Mouse (Mus musculus) heart, postnatal 0 days (tissue): ENCODE data around the gene Clasp2. TPM values are rescaled to one million over a fixed set of nuclear protein-coding genes. Genes with fewer than 3 reads are reported as not detected.

ENCODE experiments used
- ATAC-seq: fragments of 200-750 bp; cut with Nextera tagmentation; 2 replicates; pipeline ENCODE4 v1.8.0; 2017; ENCODE audit warnings: low read depth, moderate number of reproducible peaks, moderate library complexity; ENCODE audit not compliant: insufficient read depth
- DNase-seq: peaks from one replicate; pipeline ENCODE4 v3.0.0-alpha.2; 2016; ENCODE audit warnings: low spot score
- H3K27ac ChIP-seq: fragments of 300-500 bp; sonication (generic); 2 replicates; pipeline ENCODE4 v1.5.1; 2014; ENCODE audit warnings: low read depth, mild to moderate bottlenecking
- H3K27me3 ChIP-seq: fragments of 300-500 bp; sonication (generic); 2 replicates; pipeline ENCODE4 v1.6.1; 2014; ENCODE audit warnings: low read length, mixed read lengths; ENCODE audit not compliant: control insufficient read depth, insufficient read depth
- H3K36me3 ChIP-seq: fragments of 300-500 bp; sonication (generic); replicated peaks from 2 replicates; pipeline ENCODE4 v1.6.1; 2014; ENCODE audit warnings: low read length, mixed read lengths; ENCODE audit not compliant: control insufficient read depth, insufficient read depth
- H3K4me1 ChIP-seq: fragments of 300-500 bp; sonication (generic); 2 replicates; pipeline ENCODE4 v1.6.1; 2014; ENCODE audit warnings: antibody characterized with exemption; ENCODE audit not compliant: control insufficient read depth, insufficient read depth
- H3K4me2 ChIP-seq: fragments of 300-500 bp; sonication (generic); 2 replicates; pipeline ENCODE4 v1.6.1; 2014; ENCODE audit warnings: low read depth, mild to moderate bottlenecking, low read length, moderate library complexity
- H3K4me3 ChIP-seq: fragments of 300-500 bp; sonication (generic); 2 replicates; pipeline ENCODE4 v1.5.1; 2014; ENCODE audit warnings: low read depth, low read length
- H3K9ac ChIP-seq: fragments of 300-500 bp; sonication (generic); replicated peaks from 2 replicates; pipeline ENCODE4 v1.6.1; 2014; ENCODE audit warnings: low read depth, low read length, mixed read lengths
- H3K9me3 ChIP-seq: fragments of 300-500 bp; sonication (generic); replicated peaks from 2 replicates; pipeline ENCODE4 v1.6.1; 2016; ENCODE audit warnings: low read length; ENCODE audit not compliant: control insufficient read depth
- CTCF ChIP-seq: IDR thresholded peaks from 2 replicates; pipeline ENCODE4 v1.5.1; 2016; ENCODE audit warnings: antibody characterized with exemption, control low read depth, low read depth
- EP300 ChIP-seq: IDR thresholded peaks from 2 replicates; pipeline ENCODE4 v1.6.1; 2016; ENCODE audit warnings: antibody characterized with exemption, low read depth
- whole genome bisulfite sequencing: fragments of 180-500 bp; shearing (Covaris S2); extraction: QIAGEN DNeasy Blood & Tissue Kit; methylation state at CpG from one replicate; pipeline ENCODE4 v1.1.7; 2014; 5-methylcytosine and 5-hydroxymethylcytosine counted together
- polyA plus RNA-seq: library from polyadenylated mRNA; unstranded; fragments of >200 nt; fragmentation: Nextera tagmentation; extraction: Ambion mirVana; gene quantifications from 2 replicates; pipeline ENCODE4 v1.2.1, GENCODE M21; 2015
- total RNA-seq: library from RNA; depleted of rRNA; stranded (reverse); fragments of >200 nt; gene quantifications from 2 replicates; pipeline ENCODE4 v1.2.3, GENCODE M21; 2014; ENCODE audit warnings: low replicate concordance; rRNA removed

The Clasp2 gene
- total RNA-seq = 39.7 and 46.0 TPM in 2 replicates
- polyA plus RNA-seq = 15.4 and 15.8 TPM in 2 replicates

DNA sequence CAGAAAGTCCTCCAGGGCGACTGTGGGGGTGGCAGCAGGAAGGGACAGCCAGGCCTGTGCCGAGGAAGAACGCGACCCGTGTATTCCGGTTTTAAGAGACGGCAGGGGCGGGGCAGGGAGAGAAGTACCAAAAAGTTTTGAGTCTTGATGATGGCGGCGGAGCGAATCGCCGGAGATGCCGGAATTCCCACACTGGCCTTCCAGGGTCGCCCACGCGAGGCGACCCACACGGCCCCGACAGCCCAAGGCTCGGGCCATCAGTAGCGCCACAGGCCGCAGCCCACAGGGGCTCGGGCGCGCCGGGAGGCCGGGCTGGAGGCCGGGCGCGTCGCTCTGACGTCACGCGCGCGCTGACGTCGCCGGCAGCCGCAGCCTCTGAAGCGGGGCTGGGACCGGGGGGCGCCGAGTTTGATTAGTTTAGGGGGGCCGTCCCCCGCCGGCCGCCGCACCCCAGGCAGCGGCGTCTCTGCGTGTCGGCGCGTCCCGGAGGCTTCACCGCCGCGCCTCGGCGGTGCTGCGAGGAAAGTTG is at the start of gene Clasp2:
Gene Clasp2, plus strand, starts transcription at position 366 of the 529 bp plus-strand sequence.
- Histone ChIP-seq H3K36me3 (no peaks in the 10 kb centered on the region), H3K27ac (peak within 1 kb of the TSS; percentile 88), H3K4me3 (peak within 1 kb of the TSS; percentile 92), H3K9me3 (no peaks in the 10 kb centered on the region), H3K4me1 (peaks cover 7% of the 10 kb centered on the region), H3K4me2 (peak within 1 kb of the TSS; percentile 100), H3K27me3 (no peaks in the 10 kb centered on the region), H3K9ac (peak within 1 kb of the TSS; percentile 85)
- WGBS = under 1% methylated on average over 61 of the region's 63 CpGs
- DNase-seq (peak; percentile 83), ATAC-seq (peak; percentile 92)
- TF ChIP-seq EP300 (no peak), CTCF (no peak)

DNA sequence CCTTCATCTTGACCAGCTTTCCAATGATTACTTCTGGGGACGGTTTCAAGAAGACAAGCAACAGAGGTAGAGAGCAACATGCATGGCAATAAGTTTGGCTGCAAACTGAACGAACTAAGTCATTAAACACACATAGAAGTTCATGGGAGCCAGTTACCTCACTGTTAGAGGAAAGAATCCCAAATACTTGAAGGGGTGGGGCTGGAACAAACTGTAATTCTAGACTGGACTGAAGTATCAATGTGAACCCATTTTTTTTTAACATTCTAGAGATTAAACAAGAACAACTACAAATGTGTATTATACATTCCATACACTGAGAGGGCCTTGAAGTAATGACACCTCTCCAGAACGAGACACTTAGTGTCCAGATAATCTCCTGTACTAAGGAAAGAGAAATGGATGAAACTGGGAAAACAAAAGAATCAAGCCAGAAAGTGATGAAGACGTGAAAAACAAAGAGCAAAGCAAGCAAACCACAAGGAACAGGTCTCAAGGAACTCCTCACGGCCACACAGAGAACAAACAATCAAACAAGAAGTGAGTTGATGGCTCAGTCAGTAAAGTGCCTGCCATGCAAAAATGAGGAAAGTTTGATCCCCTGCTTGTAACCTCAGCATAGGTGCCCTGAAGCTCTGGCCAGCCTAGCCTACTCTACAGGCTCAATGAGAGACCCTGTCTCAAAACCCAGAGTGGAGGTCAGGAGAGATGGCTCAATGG is 39.7 kb upstream of the Clasp2 start:
- WGBS = 73% methylated on average over 5 of the region's 5 CpGs
- Histone ChIP-seq H3K9ac (no peak overlapping the region), H3K27ac (no peak overlapping the region), H3K4me1 (peaks cover 16% of the 10 kb centered on the region), H3K4me2 (no peak overlapping the region), H3K9me3 (no peaks in the 10 kb centered on the region), H3K36me3 (peaks cover 24% of the 10 kb centered on the region), H3K27me3 (no peaks in the 10 kb centered on the region), H3K4me3 (no peak overlapping the region)
- TF ChIP-seq CTCF (no peak), EP300 (no peak)
- no peak for DNase-seq
- ATAC-seq = no peak

GRCm38 (mm10) chr9:113706108-113706507 is 35.2 kb upstream of the Clasp2 start:
- peak overlapping the region; percentile 82 for H3K4me2 ChIP-seq
- H3K27me3 ChIP-seq = no peaks in the 10 kb centered on the region
- DNase-seq = no peak
- 59% methylated on average over 2 of the region's 2 CpGs for WGBS
- no peaks in the 10 kb centered on the region for H3K9me3 ChIP-seq
- TF ChIP-seq EP300 (no peak), CTCF (no peak)
- peak overlapping the region; percentile 97; the same call in 1 of the 2 replicates for H3K9ac ChIP-seq
- H3K4me3 ChIP-seq = peak overlapping the region; percentile 98
- no peaks in the 10 kb centered on the region for H3K36me3 ChIP-seq
- H3K4me1 ChIP-seq = peaks cover 27% of the 10 kb centered on the region
- no peak overlapping the region for H3K27ac ChIP-seq
- ATAC-seq = no peak

DNA sequence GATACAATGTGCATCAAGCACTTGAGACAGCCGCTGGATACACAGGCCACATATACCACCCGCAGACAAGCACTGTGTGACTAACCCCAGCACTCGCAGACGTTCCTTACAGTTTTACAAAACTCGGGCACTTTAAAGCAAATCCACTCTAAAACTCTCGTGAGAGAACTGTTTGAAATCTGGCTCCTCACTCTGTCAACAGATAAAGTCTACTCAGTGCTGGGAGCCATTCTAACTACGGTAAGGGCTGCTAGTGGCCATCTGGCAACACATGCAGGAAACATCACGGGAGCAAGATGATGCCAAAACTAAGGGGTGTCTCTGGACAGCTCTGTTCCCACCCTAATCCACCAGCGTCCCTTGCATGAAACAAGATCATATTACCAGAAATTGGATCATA is 34.4 kb upstream of the Clasp2 start:
- Histone ChIP-seq H3K36me3 (no peaks in the 10 kb centered on the region), H3K4me1 (peaks cover 27% of the 10 kb centered on the region), H3K4me3 (peak overlapping the region; percentile 98), H3K27me3 (no peaks in the 10 kb centered on the region), H3K9me3 (no peaks in the 10 kb centered on the region), H3K4me2 (peak overlapping the region; percentile 82), H3K27ac (peak overlapping the region; percentile 98), H3K9ac (peak overlapping the region; percentile 97)
- no peak for ATAC-seq
- peak; percentile 47 for DNase-seq
- 22% methylated on average over 9 of the region's 9 CpGs for WGBS
- no peak for TF ChIP-seq CTCF
- TF ChIP-seq EP300 = no peak

- H3K4me2 ChIP-seq = peak within 1 kb of the TSS; percentile 82
- DNase-seq (peak; percentile 81), ATAC-seq (peak; percentile 89)
- peak within 1 kb of the TSS; percentile 97 for H3K9ac ChIP-seq
- H3K4me3 ChIP-seq = peak within 1 kb of the TSS; percentile 98
- H3K4me1 ChIP-seq = peaks cover 27% of the 10 kb centered on the region
- WGBS = under 1% methylated on average over 76 of the region's 77 CpGs
- H3K27me3 ChIP-seq = no peaks in the 10 kb centered on the region
- TF ChIP-seq CTCF (no peak), EP300 (no peak)
- H3K36me3 ChIP-seq = no peaks in the 10 kb centered on the region
- H3K9me3 ChIP-seq = no peaks in the 10 kb centered on the region
- H3K27ac ChIP-seq = peak within 1 kb of the TSS; percentile 98
These were observed 33.6 kb upstream of the Clasp2 start, which contains the start of gene Pdcd6ip for GRCm38 (mm10) chr9:113707481-113708360. TSS of gene Pdcd6ip (minus strand) at chr9:113708259.
